Mouse (Mus musculus) ES-E14 (cell line): ENCODE measurements at regions not wholly inside any gene's neighbourhood (a gene's known extent, or its start where the extent isn't known, plus 50 kb on each side); places are given as distances from the start of the nearest gene placed in this dataset.

Experiments
- CHD2 ChIP-seq: IDR thresholded peaks from 2 replicates; pipeline ENCODE4 v1.6.1; 2014; ENCODE audit warnings: mild to moderate bottlenecking, low read depth, low read length, inconsistent platforms
- HCFC1 ChIP-seq: IDR thresholded peaks from 2 replicates; pipeline ENCODE4 v1.6.1; 2012; ENCODE audit warnings: low read length, inconsistent platforms, borderline replicate concordance; ENCODE audit not compliant: insufficient read depth
- MAFK ChIP-seq: IDR thresholded peaks from 2 replicates; pipeline ENCODE4 v1.6.1; 2014; ENCODE audit warnings: mild to moderate bottlenecking, low read depth, low read length, inconsistent platforms; ENCODE audit not compliant: insufficient read depth
- ZC3H11A ChIP-seq: IDR thresholded peaks from 2 replicates; pipeline ENCODE4 v1.6.1; 2012; ENCODE audit warnings: low read depth, mild to moderate bottlenecking, inconsistent platforms, low read length, borderline replicate concordance
- ZNF384 ChIP-seq: IDR thresholded peaks from 2 replicates; pipeline ENCODE4 v1.6.1; 2012; ENCODE audit warnings: low read depth, low read length, inconsistent platforms

GRCm38 (mm10) chr10:9011906-9012305, 126.0 kb upstream of the Sash1 start:
- TF ChIP-seq ZC3H11A (no peak), MAFK (no peak), ZNF384 (no peak), HCFC1 (no peak), CHD2 (no peak)
